Mouse (Mus musculus): Measurements from ENCODE around the gene Glmp. TPM values are rescaled to one million over a fixed set of nuclear protein-coding genes. Genes with fewer than 3 reads are reported as not detected.
"Not testable (repeated sequence)": the region's sequence is repeated elsewhere in the genome, so short reads cannot be mapped to it uniquely, and the experiment has no call there.

The Glmp gene
- polyA plus RNA-seq, 1 experiment from 2014 or later, result 209 TPM

GRCm38 (mm10) chr3:88335436-88336053 lies 10.7 kb downstream of the Glmp start:
- DNase-seq (ENCODE audit: low spot score), result peak; percentile 7

- peak; percentile 96 for DNase-seq (ENCODE audit: low spot score)
These were observed 11.5 kb downstream of the Glmp start, which contains the start of the genes Tmem79 and Smg5 for GRCm38 (mm10) chr3:88336058-88337013. Gene Tmem79 (minus strand): TSS chr3:88336148. Gene Smg5 (plus strand): TSS chr3:88336260.

- DNase-seq (ENCODE audit: low spot score), result peak; percentile 57
These were observed 12.7 kb downstream of the Glmp start for GRCm38 (mm10) chr3:88337367-88338020.

- no peak for DNase-seq (ENCODE audit: low spot score)
These were observed 13.5 kb downstream of the Glmp start for GRCm38 (mm10) chr3:88338316-88338715.

GRCm38 (mm10) chr3:88339006-88339405 lies 14.2 kb downstream of the Glmp start:
- no peak for DNase-seq (ENCODE audit: low spot score)

GRCm38 (mm10) chr3:88350732-88351131 lies 25.9 kb downstream of the Glmp start:
- no peak for DNase-seq (ENCODE audit: low spot score)

GRCm38 (mm10) chr3:88352907-88353306 lies 28.1 kb downstream of the Glmp start:
- no peak for DNase-seq (ENCODE audit: low spot score)

- no peak for DNase-seq (ENCODE audit: low spot score)
These were observed 29.8 kb downstream of the Glmp start for GRCm38 (mm10) chr3:88354396-88355165.

GRCm38 (mm10) chr3:88359584-88359983 lies 34.8 kb downstream of the Glmp start:
- DNase-seq (ENCODE audit: low spot score), result no peak

GRCm38 (mm10) chr3:88359989-88360388 lies 35.2 kb downstream of the Glmp start:
- peak; percentile 33 for DNase-seq (ENCODE audit: low spot score)

GRCm38 (mm10) chr3:88361096-88361495 lies 36.3 kb downstream of the Glmp start:
- peak; percentile 56 for DNase-seq (ENCODE audit: low spot score)

GRCm38 (mm10) chr3:88361612-88362313 lies 36.9 kb downstream of the Glmp start:
- DNase-seq (ENCODE audit: low spot score), result no peak

GRCm38 (mm10) chr3:88363700-88364099 lies 38.9 kb downstream of the Glmp start:
- DNase-seq (ENCODE audit: low spot score), result no peak

GRCm38 (mm10) chr3:88364337-88364736 lies 39.5 kb downstream of the Glmp start, which contains the start of gene Paqr6:
Gene Paqr6 (plus strand): TSS chr3:88364584.
- no peak for DNase-seq (ENCODE audit: low spot score)

- DNase-seq (ENCODE audit: low spot score), result peak; percentile 22
These were observed 41.0 kb downstream of the Glmp start for GRCm38 (mm10) chr3:88365705-88366361.

GRCm38 (mm10) chr3:88366830-88367428 lies 42.1 kb downstream of the Glmp start:
- peak; percentile 78 for DNase-seq (ENCODE audit: low spot score)

- DNase-seq (ENCODE audit: low spot score), result not testable (repeated sequence)
These were observed 42.7 kb downstream of the Glmp start for GRCm38 (mm10) chr3:88367517-88367916.

- not testable (repeated sequence) for DNase-seq (ENCODE audit: low spot score)
These were observed 43.7 kb downstream of the Glmp start for GRCm38 (mm10) chr3:88368511-88368910.

GRCm38 (mm10) chr3:88372643-88373042 lies 47.8 kb downstream of the Glmp start, which contains the start of gene Bglap3:
Gene Bglap3 (minus strand): TSS chr3:88372743.
- not testable (repeated sequence) for DNase-seq (ENCODE audit: low spot score)

All from thymus, postnatal 0 days (tissue).